Mouse (Mus musculus) hindlimb bud, embryonic 11.5 days (tissue): ENCODE data around the gene Zfp287.
"Not testable (repeated sequence)": the region's sequence is repeated elsewhere in the genome, so short reads cannot be mapped to it uniquely, and the experiment has no call there.

ENCODE experiments used
- DNase-seq: peaks from one replicate; pipeline ENCODE4 v3.0.0-alpha.2; 2012; ENCODE audit warnings: low read depth, low spot score; ENCODE audit errors: extremely low spot score

Gene Zfp287

DNA sequence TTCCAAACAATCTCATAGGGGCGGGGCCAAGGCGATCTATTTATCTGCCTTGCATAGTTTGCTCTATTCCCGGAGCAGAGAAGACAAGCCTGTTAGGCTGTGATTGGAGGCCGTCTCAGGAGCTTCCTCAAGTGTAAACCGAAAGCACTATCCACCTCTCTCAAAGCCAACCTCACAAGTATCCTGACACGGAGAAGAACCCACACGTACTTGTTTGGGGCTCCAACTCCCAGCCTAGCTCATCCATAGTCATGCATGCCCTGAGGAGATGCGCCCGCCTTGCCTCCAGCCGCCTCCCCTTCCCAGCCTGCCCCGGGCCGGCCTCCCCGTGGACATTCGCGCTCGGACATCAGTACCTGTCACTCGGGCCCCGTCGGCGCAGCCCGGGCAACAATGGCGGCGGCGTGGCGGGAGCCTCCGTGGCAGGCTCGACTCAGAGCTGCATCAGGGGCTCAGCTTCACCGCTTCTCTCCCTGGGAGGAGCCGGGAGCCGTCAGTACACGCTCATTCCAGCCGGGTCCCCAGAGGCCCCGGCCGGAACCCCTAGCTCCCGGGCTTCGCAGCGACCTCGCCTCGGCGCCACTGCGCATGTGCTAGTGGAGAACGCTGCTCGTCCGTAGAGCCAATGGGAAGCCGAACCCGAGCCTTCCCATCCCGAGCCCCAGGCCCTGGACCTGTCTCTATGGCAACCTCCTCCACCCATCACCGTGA, at the start of gene Zfp287:
Zfp287 (minus strand) TSS at position 595 of the 711 bp plus-strand sequence.
- peak; percentile 83 for DNase-seq

- no peak for DNase-seq
Observed at GRCm38 (mm10) chr11:62776510-62776909, 44.8 kb upstream of the Zfp287 start.

DNA sequence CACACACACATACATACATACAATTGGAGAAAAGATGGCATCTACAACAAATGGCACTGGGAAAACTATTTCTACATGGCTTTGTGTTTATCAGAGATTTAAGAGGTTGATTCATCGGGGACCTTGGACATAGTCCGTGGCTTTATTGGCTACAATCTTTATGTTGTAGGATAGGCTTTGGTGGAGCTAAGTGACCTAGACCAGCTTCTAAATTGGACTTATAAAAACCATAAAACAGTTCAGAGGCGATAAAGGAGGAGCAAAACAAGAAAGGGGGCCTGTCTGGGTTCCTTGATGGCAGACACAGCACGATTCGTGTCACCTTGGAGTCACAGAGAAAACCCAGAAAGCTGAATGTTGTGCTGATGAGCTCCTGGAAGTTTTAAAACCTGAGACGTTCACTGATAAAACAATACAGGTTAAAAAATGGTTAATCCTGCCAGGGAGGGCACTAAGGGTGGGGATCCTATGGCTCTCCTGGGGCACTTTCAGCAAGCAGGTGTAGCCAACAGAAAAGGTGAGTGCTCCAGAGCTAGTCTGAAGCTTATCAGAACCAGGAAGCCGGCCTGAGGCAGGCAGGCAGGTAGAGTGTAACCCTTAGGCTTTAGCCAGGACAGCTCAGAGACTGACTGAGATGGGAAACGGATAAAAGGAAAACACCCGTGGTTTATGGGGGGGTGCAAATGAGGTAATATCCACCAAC, 29.2 kb upstream of the Zfp287 start:
- DNase-seq: no peak

GRCm38 (mm10) chr11:62758491-62758890, 26.8 kb upstream of the Zfp287 start:
- DNase-seq: no peak

DNA sequence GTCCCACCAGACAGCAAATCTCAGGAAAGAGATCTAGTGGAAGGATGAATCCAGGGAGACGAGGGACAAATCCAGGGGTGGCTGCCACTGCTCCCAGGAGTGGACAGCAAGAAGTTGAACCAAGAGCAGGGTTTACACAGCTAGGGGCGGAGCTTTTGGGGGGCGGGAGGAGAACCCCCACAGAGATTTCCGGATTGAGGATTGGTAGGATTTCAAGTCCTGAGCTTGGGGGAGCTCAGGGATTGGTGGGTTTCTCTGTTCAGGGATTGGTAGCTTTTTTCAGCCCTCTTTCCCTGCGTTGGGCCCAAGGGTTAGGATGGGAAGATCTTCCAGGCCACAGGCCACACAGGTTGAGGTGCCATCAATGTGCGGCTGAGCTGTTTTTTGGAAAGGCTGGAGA, 26.2 kb upstream of the Zfp287 start:
- no peak for DNase-seq

GRCm38 (mm10) chr11:62757143-62757507, 25.4 kb upstream of the Zfp287 start:
- no peak for DNase-seq

- DNase-seq: peak; percentile 90
Observed at GRCm38 (mm10) chr11:62756456-62757142, 24.9 kb upstream of the Zfp287 start.

GRCm38 (mm10) chr11:62752780-62753179, 21.1 kb upstream of the Zfp287 start, which contains the start of gene Gm10428:
TSS of gene Gm10428 (plus strand) at chr11:62753100.
- DNase-seq: no peak

DNA sequence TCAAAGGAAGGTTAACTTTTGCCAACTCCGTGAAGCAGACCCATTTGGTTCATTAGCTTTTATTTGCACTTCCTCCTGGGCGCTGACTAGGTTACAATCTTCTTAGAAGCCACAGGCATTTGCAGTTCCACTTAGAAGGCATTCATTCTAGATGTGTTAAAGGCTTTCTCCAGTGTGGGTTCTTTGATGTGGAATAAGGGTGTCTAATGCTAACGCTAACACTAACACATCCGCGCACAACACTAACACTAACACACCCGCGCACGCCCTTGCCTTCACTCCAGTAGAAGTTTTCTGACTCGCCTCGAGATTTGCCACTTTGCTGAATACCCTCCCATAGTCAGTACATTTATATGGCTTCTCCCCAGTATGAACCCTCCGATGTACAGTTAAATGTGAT, 20.5 kb upstream of the Zfp287 start:
- DNase-seq: no peak

DNA sequence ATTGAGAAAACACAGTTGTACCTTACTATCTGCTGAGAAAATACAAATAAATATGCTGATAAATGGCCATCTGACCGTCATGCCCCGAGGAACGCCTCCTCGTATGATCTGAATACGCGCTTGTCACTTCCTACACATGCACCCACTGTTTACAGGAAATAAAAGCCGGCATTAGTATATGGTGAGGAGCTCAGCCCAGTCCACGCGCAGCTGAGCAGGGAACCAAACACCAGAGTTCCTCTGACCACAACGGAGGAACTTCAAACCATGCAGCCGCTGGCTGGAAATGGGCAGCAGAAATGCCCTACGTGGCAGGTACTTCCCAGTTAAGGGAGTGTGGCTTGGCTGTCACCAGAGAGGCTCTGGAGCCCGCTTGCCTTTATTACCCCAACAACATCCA, 17.7 kb upstream of the Zfp287 start:
- DNase-seq: not testable (repeated sequence)

- DNase-seq: no peak
Observed at GRCm38 (mm10) chr11:62748062-62748461, 16.4 kb upstream of the Zfp287 start.

GRCm38 (mm10) chr11:62747227-62747626, 15.5 kb upstream of the Zfp287 start:
- no peak for DNase-seq

DNA sequence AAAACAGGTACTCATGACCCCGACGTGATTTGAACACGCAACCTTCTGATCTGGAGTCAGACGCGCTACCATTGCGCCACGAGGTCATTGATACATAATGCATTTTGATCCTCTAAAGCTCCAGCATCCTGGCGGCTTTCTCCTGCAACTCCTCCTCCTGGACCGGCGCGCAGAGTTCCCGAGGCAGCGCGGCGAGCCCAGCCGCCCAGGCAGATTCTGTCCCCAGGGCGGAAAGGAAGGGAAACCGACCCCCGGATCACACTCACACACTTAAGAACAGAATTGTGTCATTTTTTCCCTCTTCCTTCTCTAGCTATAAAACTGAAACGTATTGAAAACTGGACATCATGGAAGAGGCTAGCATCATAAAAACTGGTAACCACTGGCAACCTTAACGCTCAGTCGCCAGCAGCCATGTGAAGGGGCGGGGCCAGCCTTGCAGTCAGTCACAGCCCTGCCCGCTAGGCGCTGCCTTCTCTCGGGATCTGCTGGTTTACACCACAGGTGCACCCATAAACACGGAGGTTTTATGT, 14.4 kb upstream of the Zfp287 start:
- no peak for DNase-seq

DNA sequence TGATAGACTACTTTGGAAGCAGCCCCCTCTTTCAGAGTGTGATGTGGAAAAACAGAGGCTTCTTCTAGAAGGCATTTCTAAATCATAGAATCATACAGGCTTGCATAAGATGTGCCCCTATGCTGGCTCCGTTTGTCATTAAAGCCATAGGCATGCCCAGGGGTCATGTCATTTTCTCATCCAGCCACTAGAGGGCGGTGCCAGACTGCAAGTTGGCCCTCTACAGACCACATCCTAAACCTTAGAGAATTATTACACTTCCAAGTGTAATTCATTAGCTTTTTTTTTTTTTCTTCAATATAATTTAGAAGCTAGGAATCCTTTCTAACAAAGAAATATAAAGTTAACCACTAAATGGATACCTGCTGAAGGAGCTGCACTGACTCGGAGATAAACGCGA, 12.4 kb upstream of the Zfp287 start:
- DNase-seq: peak; percentile 62

DNA sequence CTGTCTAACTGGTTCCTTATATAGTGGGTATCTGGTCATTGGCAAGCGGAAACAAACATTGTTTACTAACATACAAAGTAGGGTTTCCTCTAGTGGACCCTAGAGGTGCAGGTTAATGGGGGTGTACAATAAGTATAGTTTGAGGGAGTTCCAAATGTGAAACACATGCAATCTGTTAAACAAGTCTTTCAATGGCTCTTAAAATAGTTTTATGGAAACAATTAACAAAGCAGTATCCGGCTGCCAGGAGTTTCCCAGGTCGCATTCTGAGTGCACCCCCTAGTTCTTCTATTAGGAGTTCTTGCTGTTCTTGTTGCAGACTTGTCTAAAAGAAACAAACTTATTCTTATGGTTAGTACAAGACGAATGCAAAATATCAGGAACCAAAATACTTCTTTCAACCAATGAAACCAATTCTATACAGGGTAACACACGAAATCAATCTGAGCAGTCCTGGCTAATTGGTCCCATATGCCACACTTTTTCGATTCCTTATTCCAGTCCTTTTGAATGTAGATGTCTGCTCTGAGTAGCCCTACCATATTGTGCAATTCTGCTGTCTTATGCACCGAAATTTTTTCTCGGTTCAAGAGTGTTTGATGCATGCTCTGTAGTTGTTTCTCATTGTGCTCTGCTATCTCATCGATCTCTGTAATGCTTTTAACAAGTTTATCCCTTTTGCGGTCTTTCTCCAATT, 10.7 kb upstream of the Zfp287 start:
- peak; percentile 79 for DNase-seq

- no peak for DNase-seq
Observed at GRCm38 (mm10) chr11:62741186-62741585, 9.5 kb upstream of the Zfp287 start.

GRCm38 (mm10) chr11:62732665-62733064, 960 bp upstream of the Zfp287 start:
- DNase-seq: no peak

- no peak for DNase-seq
Observed at GRCm38 (mm10) chr11:62732022-62732387, 300 bp upstream of the Zfp287 start.

GRCm38 (mm10) chr11:62728276-62728675, 3.4 kb downstream of the Zfp287 start:
- no peak for DNase-seq

- no peak for DNase-seq
Observed at GRCm38 (mm10) chr11:62710657-62711056, 21.0 kb downstream of the Zfp287 start.

DNA sequence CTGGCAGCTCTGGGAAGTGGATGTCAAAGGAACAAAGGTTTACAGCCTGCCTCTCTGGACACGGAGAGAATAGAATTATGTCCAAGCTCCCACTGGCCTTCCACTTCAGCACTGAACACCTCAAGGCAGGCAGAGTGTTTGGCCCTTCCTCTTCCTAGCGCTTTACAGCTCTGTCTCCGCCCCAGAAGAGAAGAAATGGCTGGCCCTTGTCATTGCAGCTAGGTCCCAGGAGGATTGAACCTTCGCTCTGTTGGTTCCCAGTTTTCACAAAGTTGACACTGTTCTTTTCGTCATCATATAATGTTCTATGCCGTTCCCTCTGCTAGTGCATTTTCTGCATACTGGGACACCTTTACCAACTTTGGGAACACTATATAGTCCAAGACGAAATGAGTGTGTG, 23.5 kb downstream of the Zfp287 start:
- no peak for DNase-seq
